Mouse (Mus musculus) midbrain, postnatal 0 days (tissue): ENCODE measurements around the gene Abcc8. TPM values are rescaled to one million over a fixed set of nuclear protein-coding genes. Genes with fewer than 3 reads are reported as not detected.

ENCODE experiments used
- ATAC-seq: fragments of 200-750 bp; cut with Nextera tagmentation; 2 replicates; pipeline ENCODE4 v1.8.0; 2017; ENCODE audit warnings: moderate number of reproducible peaks, mild to moderate bottlenecking, moderate TSS enrichment, moderate library complexity; ENCODE audit not compliant: low FRiP score
- DNase-seq: peaks from one replicate; pipeline ENCODE4 v3.0.0-alpha.2; 2015; ENCODE audit warnings: low spot score
- H3K27ac ChIP-seq: fragments of 300-500 bp; sonication (generic); 2 replicates; pipeline ENCODE4 v1.5.1; 2014; ENCODE audit warnings: low read depth, mild to moderate bottlenecking, low read length, mixed read lengths
- H3K27me3 ChIP-seq: fragments of 300-500 bp; sonication (generic); 2 replicates; pipeline ENCODE4 v1.6.1; 2014; ENCODE audit warnings: low read length, control low read depth, mixed read lengths; ENCODE audit not compliant: insufficient read depth
- H3K36me3 ChIP-seq: fragments of 300-500 bp; sonication (generic); 2 replicates; pipeline ENCODE4 v1.6.1; 2014; ENCODE audit warnings: low read length, control low read depth, mixed read lengths; ENCODE audit not compliant: insufficient read depth
- H3K4me1 ChIP-seq: fragments of 300-500 bp; sonication (generic); 2 replicates; pipeline ENCODE4 v1.6.1; 2014; ENCODE audit warnings: mild to moderate bottlenecking, control low read depth, antibody characterized with exemption, low read length, mixed read lengths; ENCODE audit not compliant: insufficient read depth
- H3K4me2 ChIP-seq: fragments of 300-500 bp; sonication (generic); 2 replicates; pipeline ENCODE4 v1.6.1; 2014; ENCODE audit warnings: low read depth, mild to moderate bottlenecking, low read length, mixed read lengths; ENCODE audit not compliant: poor library complexity, severe bottlenecking
- H3K4me3 ChIP-seq: fragments of 300-500 bp; sonication (generic); 2 replicates; pipeline ENCODE4 v1.5.1; 2014; ENCODE audit warnings: low read depth, mild to moderate bottlenecking, low read length, moderate library complexity
- H3K9ac ChIP-seq: fragments of 300-500 bp; sonication (generic); replicated peaks from 2 replicates; pipeline ENCODE4 v1.6.1; 2014; ENCODE audit warnings: mild to moderate bottlenecking, low read length, moderate library complexity, mixed read lengths; ENCODE audit not compliant: poor library complexity, severe bottlenecking
- H3K9me3 ChIP-seq: fragments of 300-500 bp; sonication (generic); 2 replicates; pipeline ENCODE4 v1.6.1; 2016; ENCODE audit warnings: low read length, control low read depth
- CTCF ChIP-seq: IDR thresholded peaks from 2 replicates; pipeline ENCODE4 v1.5.1; 2016; ENCODE audit warnings: antibody characterized with exemption, mild to moderate bottlenecking
- WGBS: fragments of 180-500 bp; shearing (Covaris S2); extraction: QIAGEN DNeasy Blood & Tissue Kit; methylation state at CpG from one replicate; pipeline ENCODE4 v1.1.7; 2014; 5-methylcytosine and 5-hydroxymethylcytosine counted together
- polyA plus RNA-seq: library from polyadenylated mRNA; unstranded; fragments of >200 nt; fragmentation: Nextera tagmentation; extraction: Ambion mirVana; gene quantifications from 2 replicates; pipeline ENCODE4 v1.2.1, GENCODE M21; 2015
- total RNA-seq: library from RNA; depleted of rRNA; stranded (reverse); fragments of >200 nt; gene quantifications from 2 replicates; pipeline ENCODE4 v1.2.3, GENCODE M21; 2014

The Abcc8 gene
- total and polyA plus RNA-seq, 2 experiments from 2014 or later: 9.6 to 18.7 TPM

DNA sequence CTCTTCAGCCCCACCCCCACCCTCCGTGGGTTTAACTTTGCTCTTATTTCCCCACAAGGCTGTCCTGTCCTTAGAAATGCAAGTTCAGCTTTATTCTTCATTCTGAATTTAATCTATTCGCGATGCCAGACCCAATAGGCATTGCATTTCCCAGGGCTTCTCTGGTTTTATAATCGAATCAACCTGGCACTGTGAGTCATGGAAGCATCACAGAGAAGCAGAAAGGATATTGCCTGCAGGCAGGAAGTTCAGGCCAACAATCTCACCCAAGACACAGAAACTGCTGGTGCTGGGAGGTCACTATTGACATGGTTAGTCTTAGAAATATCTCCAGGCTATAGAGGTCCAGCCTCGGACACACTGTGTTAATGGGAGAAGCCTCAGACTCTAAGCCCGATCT is 30.4 kb upstream of the Abcc8 start:
- Histone ChIP-seq H3K27me3 (no peaks in the 10 kb centered on the region), H3K9me3 (no peaks in the 10 kb centered on the region), H3K4me1 (no peaks in the 10 kb centered on the region), H3K4me3 (no peak overlapping the region), H3K27ac (no peak overlapping the region), H3K36me3 (no peaks in the 10 kb centered on the region), H3K4me2 (no peak overlapping the region), H3K9ac (no peak overlapping the region)
- 75% methylated on average over 6 of the region's 6 CpGs for WGBS
- DNase-seq: no peak
- no peak for ATAC-seq
- no peak for TF ChIP-seq CTCF

DNA sequence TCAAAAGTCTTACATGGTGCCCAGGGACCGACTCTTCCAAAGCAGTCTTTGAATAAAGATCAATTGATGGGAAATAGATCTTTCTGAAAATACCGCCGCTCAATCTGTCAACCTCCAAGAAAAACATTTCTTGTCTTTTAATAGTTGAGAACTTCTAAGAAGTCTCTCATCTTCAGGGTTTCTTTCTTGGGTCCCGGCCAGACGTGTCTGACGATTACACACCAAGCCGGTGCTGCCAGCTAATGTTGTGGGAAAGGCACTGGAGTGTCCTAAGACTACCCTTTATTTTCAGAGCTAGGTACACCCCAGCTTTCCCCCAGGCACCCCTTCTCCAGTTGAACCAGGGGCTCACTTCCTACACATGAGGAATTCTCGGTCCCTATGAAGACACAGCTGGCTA is 28.3 kb upstream of the Abcc8 start:
- Histone ChIP-seq H3K27me3 (no peaks in the 10 kb centered on the region), H3K4me3 (no peak overlapping the region), H3K27ac (no peak overlapping the region), H3K4me1 (no peaks in the 10 kb centered on the region), H3K4me2 (no peak overlapping the region), H3K36me3 (no peaks in the 10 kb centered on the region), H3K9ac (no peak overlapping the region), H3K9me3 (no peaks in the 10 kb centered on the region)
- no peak for TF ChIP-seq CTCF
- no peak for DNase-seq
- ATAC-seq: no peak
- 87% methylated on average over 8 of the region's 8 CpGs for WGBS

DNA sequence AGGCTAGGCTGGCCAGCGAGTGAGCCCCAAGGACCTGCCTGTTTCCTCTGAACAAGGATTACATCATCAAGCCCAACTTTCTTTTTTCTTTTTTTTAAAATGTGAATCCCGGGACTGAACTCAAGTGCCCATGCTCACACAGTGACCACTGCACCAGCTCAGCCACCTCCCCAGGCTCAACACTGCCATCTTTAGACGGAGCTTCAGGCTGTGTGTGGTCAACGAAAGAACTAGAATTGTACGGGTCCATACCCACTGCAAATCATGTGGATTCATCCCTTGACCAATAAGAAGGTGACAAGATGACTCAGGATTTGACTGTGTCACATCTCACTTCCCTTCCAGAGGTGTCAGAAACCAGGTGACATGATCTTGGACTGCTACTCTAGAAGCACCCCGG is 24.9 kb upstream of the Abcc8 start:
- Histone ChIP-seq H3K9me3 (no peaks in the 10 kb centered on the region), H3K27me3 (no peaks in the 10 kb centered on the region), H3K4me3 (no peak overlapping the region), H3K4me1 (no peaks in the 10 kb centered on the region), H3K36me3 (no peaks in the 10 kb centered on the region), H3K27ac (no peak overlapping the region), H3K4me2 (no peak overlapping the region), H3K9ac (no peak overlapping the region)
- TF ChIP-seq CTCF: peak; percentile 30
- 76% methylated on average over 6 of the region's 6 CpGs for whole genome bisulfite sequencing
- ATAC-seq (no peak), DNase-seq (no peak)

DNA sequence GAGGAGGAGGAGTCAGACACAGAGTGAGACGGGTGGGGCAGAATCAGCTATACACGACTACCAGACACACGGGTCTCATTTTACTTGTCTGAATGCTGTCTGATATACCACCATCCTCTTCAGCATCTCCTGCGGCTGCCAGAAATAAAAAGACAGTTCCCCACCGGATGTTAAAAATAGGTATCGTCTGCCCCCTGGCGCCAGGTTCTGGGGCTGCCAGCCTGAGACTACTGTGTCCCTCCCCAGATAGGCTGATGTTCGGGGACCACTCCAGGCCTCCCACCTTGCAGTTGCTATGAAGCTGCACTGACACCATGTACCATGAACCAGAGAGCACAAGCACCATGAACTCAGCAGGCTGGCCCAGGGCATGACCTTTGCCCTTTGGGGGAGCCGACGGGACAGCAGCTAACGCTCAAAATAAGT is 24.2 kb upstream of the Abcc8 start:
- 40% methylated on average over 11 of the region's 11 CpGs for WGBS
- no peak overlapping the region for H3K9ac ChIP-seq
- no peaks in the 10 kb centered on the region for H3K9me3 ChIP-seq
- TF ChIP-seq CTCF: peak; percentile 77
- no peak overlapping the region for H3K4me3 ChIP-seq
- H3K27me3 ChIP-seq: no peaks in the 10 kb centered on the region
- DNase-seq (peak; percentile 62), ATAC-seq (peak; percentile 48; the same call in 1 of the 2 replicates)
- H3K4me1 ChIP-seq: no peaks in the 10 kb centered on the region
- no peaks in the 10 kb centered on the region for H3K36me3 ChIP-seq
- H3K4me2 ChIP-seq: no peak overlapping the region
- H3K27ac ChIP-seq: no peak overlapping the region

DNA sequence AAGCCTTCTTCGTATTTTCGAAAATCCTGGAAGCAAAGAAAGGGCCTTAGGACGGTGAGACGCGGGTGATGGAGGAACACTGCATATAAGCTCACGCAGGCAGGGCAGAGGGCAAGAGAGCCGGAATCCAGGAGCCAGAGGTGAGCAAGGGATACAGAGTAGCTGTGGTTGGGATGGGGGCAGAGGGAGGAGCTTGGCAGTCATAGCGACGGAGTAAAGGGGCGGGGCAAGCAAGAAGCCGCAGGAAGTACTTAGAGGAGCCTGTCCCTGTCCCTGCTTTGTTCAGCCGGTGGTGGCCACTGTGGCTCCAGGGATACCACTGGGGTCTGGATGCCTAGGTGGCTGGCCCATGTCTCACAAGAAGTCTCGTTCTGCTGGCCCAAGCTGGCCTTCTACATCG is 21.8 kb upstream of the Abcc8 start:
- Histone ChIP-seq H3K9me3 (no peaks in the 10 kb centered on the region), H3K36me3 (no peaks in the 10 kb centered on the region), H3K27me3 (no peaks in the 10 kb centered on the region), H3K4me3 (no peak overlapping the region), H3K4me2 (no peak overlapping the region), H3K9ac (no peak overlapping the region), H3K27ac (no peak overlapping the region), H3K4me1 (no peaks in the 10 kb centered on the region)
- ATAC-seq: peak; percentile 14; the same call in 1 of the 2 replicates
- 15% methylated on average over 14 of the region's 14 CpGs for WGBS
- no peak for DNase-seq
- TF ChIP-seq CTCF: no peak

DNA sequence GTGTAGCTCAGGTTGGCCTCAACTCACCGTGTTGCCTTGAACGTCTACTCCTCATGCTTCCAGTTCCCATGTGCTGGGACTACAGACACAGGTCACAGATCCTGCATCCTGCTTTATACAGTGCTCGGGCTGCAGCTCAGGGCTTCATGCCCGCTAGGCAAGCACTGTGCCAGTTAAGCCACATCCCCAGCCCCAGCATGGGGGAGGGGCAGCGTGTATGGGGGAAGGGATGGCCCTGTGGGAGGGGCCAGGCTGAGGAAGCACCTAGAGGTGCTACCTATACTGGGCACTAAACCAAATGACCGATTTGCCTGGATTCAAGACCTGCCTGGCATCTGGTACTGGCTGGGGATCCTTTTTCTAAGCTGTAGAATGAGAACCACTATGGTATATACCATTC is 20.2 kb upstream of the Abcc8 start:
- no peak overlapping the region for H3K4me2 ChIP-seq
- H3K4me1 ChIP-seq: no peaks in the 10 kb centered on the region
- no peak overlapping the region for H3K4me3 ChIP-seq
- WGBS: 69% methylated on average over 6 of the region's 6 CpGs
- DNase-seq (no peak), ATAC-seq (no peak)
- no peaks in the 10 kb centered on the region for H3K36me3 ChIP-seq
- no peak overlapping the region for H3K27ac ChIP-seq
- no peak for TF ChIP-seq CTCF
- H3K9me3 ChIP-seq: no peaks in the 10 kb centered on the region
- H3K27me3 ChIP-seq: no peaks in the 10 kb centered on the region
- H3K9ac ChIP-seq: no peak overlapping the region
